Mouse (Mus musculus): ENCODE measurements around the gene Fbxl14. TPM values are rescaled to one million over a fixed set of nuclear protein-coding genes. Genes with fewer than 3 reads are reported as not detected.

Gene Fbxl14
- total RNA-seq, 2 experiments from 2014 or later: 33.5 to 34.3 TPM

- intact Hi-C loops (cut with DNase I): no loop called here
- DNase-seq (ENCODE audit: low spot score in 2 of 2): no peak
Measured at GRCm38 (mm10) chr6:119526498-119526897, 47.0 kb downstream of the Fbxl14 start.

- no peak for DNase-seq (ENCODE audit: low spot score in 2 of 2)
- intact Hi-C loops (cut with DNase I): no loop called here
Measured at GRCm38 (mm10) chr6:119529659-119530058, 50.2 kb downstream of the Fbxl14 start.

Other genes starting within 250 kb of the Fbxl14 start
- gene Cacna2d4, start 243.1 kb upstream of the Fbxl14 start, total RNA-seq (2021): 1 to 10 TPM; 2.6 to 4.6 TPM
- gene Lrtm2, start 148.9 kb upstream of the Fbxl14 start, total RNA-seq (2021): 10 to 100 TPM; 52.0 to 56.5 TPM
- gene Adipor2, start 62.0 kb upstream of the Fbxl14 start, total RNA-seq (2021): 10 to 100 TPM; 36.6 to 40.2 TPM
- 1 to 10 TPM; 1.6 to 1.9 TPM for gene Wnt5b, start 64.7 kb downstream of the Fbxl14 start, total RNA-seq (2021)